Mouse (Mus musculus): ENCODE data around the gene Gm20918. TPM values are rescaled to one million over a fixed set of nuclear protein-coding genes. Genes with fewer than 3 reads are reported as not detected.
"Not testable (repeated sequence)": the region's sequence is repeated elsewhere in the genome, so short reads cannot be mapped to it uniquely, and the experiment has no call there.

Gene Gm20918
- polyA plus RNA-seq (2016; fragmentation: Nextera tagmentation; extraction: Ambion mirVana) = not detected in 2 replicates

- H3K9me3 ChIP-seq; H3K4me2 ChIP-seq (replicated peaks); ATAC-seq (ENCODE audit: insufficient number of reproducible peaks, insufficient read depth, low FRiP score, low TSS enrichment); H3K4me1 ChIP-seq; H3K9ac ChIP-seq; H3K4me3 ChIP-seq; H3K27ac ChIP-seq; H3K36me3 ChIP-seq; H3K27me3 ChIP-seq: not testable (repeated sequence)
Measured at GRCm38 (mm10) chrY:5043637-5044036, at the start of gene Gm20918. Gm20918 (plus strand) TSS chrY:5043937.

Other genes with a start within 250 kb of the Gm20918 start
- not detected in 2 replicates for gene Gm21820, start 205.5 kb downstream of the Gm20918 start, polyA plus RNA-seq (2016; fragmentation: Nextera tagmentation; extraction: Ambion mirVana)

Data from embryonic facial prominence, embryonic 12.5 days (tissue).